Mouse (Mus musculus): ENCODE data around the gene Iqcf3.
"Not testable (repeated sequence)": the region's sequence is repeated elsewhere in the genome, so short reads cannot be mapped to it uniquely, and the experiment has no call there.

The Iqcf3 gene

GRCm38 (mm10) chr9:106561531-106561930, at the start of gene Iqcf3:
TSS of gene Iqcf3 (minus strand) at chr9:106561631.
- no peak for DNase-seq (ENCODE audit: extremely low spot score, low spot score)

DNA sequence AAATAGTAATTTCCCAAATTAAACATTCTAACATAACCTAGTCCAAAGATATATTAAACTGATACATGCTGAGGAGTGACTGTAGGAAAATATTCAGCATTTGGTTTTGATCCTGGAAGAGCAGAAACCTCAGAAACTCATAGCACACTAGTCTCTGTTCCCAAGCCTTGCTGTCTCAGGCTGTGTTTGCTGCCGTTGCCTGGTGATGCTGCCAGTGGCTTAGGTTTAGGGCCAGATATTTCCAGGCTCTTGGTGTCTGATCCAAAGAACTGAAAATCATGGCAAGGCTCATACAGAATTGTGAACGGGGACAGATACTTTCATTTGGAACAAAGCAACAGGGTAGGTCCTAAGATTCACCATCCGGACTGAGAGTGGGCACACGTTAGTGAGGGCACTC, 49.3 kb upstream of the Iqcf3 start:
- DNase-seq (ENCODE audit: extremely low spot score, low spot score) = no peak

DNA sequence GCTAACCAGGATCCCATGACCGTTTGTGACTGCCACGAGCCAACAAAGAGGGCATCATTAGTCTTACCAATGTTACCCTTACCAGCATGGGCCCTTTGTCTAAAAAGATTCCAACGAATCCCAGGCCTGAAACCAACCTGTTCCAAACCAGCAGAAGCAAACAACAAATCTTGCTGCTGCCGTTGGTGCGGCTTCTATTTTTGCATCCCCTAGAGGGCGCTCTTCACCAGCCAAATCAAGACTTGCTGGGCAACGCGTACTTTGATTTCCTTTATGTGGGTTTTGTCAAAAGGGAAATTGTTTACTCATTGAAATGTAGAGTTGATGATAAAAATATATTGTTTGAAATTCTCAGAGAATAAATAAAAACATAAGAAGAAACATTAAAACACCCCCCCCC, 39.1 kb upstream of the Iqcf3 start:
- peak; percentile 43 for DNase-seq (ENCODE audit: extremely low spot score, low spot score)

GRCm38 (mm10) chr9:106598466-106598865, 37.0 kb upstream of the Iqcf3 start:
- DNase-seq (ENCODE audit: extremely low spot score, low spot score) = no peak

GRCm38 (mm10) chr9:106595836-106596235, 34.4 kb upstream of the Iqcf3 start:
- no peak for DNase-seq (ENCODE audit: extremely low spot score, low spot score)

GRCm38 (mm10) chr9:106595402-106595801, 34.0 kb upstream of the Iqcf3 start:
- not testable (repeated sequence) for DNase-seq (ENCODE audit: extremely low spot score, low spot score)

GRCm38 (mm10) chr9:106592158-106592557, 30.7 kb upstream of the Iqcf3 start:
- DNase-seq (ENCODE audit: extremely low spot score, low spot score) = no peak

GRCm38 (mm10) chr9:106582552-106582951, 21.1 kb upstream of the Iqcf3 start:
- DNase-seq (ENCODE audit: extremely low spot score, low spot score) = no peak

GRCm38 (mm10) chr9:106580016-106580415, 18.6 kb upstream of the Iqcf3 start:
- no peak for DNase-seq (ENCODE audit: extremely low spot score, low spot score)

DNA sequence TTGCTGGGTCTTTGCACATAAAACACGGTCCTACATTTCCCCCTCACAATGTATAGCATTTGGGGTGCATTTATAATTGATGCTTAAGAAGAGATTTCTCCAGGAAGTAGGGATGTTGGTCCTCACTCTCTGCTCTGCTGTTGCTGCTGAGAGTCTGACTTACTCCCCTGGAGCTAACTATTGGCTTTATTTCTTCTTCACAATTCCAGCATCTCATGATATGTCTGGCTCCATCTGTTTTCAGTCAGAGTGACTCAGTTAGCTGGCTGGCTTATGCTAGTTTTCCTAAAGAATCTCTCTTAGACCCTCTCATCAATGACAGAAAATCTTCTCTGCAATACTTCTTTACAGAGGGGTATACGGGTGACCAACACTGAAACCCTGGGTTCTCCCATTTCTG, 14.7 kb upstream of the Iqcf3 start:
- DNase-seq (ENCODE audit: extremely low spot score, low spot score) = no peak

- DNase-seq (ENCODE audit: extremely low spot score, low spot score) = no peak
Observed at GRCm38 (mm10) chr9:106573366-106573765, 11.9 kb upstream of the Iqcf3 start.

DNA sequence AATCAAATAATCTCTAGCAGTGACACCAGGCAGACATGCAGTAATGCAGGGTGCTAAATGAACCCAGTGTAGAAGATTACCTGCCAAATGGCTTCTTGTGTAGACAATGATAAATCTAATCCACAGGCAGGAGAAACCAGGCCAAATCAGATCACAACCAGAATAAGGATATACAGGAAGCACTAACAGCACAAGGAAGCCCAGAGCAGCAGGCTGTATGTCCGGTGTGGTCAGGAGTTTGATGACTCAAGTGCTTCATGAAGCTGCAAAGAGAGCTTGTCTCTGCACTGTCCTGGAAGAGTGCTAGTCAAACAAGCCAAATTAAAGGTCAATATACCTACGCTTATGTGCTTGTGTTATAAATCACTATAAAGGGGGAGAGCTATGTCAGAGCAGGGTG, 10.8 kb upstream of the Iqcf3 start:
- DNase-seq (ENCODE audit: extremely low spot score, low spot score) = no peak

GRCm38 (mm10) chr9:106570896-106571295, 9.5 kb upstream of the Iqcf3 start, which contains the start of gene Iqcf4:
TSS of gene Iqcf4 (minus strand) at chr9:106570996.
- no peak for DNase-seq (ENCODE audit: extremely low spot score, low spot score)

GRCm38 (mm10) chr9:106566437-106566836, 5.0 kb upstream of the Iqcf3 start:
- no peak for DNase-seq (ENCODE audit: extremely low spot score, low spot score)

DNA sequence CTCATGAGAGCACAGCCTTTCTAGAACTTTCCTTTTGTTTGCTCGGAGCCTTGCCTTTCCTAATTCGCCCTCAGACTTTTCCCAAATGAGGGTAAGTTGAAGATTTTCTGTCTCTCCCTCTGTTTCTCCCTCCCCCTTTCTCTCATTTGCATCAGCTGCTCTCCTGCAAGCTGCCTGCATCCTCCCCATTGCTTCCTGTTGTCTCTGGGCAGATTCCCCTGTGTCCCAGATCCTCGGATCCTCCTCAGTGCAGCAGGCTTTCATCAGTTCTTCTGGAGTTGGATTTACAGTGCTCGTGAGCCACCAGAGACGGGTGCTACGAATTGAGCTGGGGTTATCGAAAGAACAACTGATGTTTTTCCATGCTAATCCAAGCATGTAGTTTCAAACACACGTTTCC, 2.6 kb upstream of the Iqcf3 start:
- no peak for DNase-seq (ENCODE audit: extremely low spot score, low spot score)

GRCm38 (mm10) chr9:106562291-106562690, 860 bp upstream of the Iqcf3 start:
- DNase-seq (ENCODE audit: extremely low spot score, low spot score) = no peak

- DNase-seq (ENCODE audit: extremely low spot score, low spot score) = no peak
Observed at GRCm38 (mm10) chr9:106534975-106535374, 26.5 kb downstream of the Iqcf3 start.

- no peak for DNase-seq (ENCODE audit: extremely low spot score, low spot score)
Observed at GRCm38 (mm10) chr9:106534296-106534695, 27.1 kb downstream of the Iqcf3 start.

- DNase-seq (ENCODE audit: extremely low spot score, low spot score) = peak; percentile 22
Observed at GRCm38 (mm10) chr9:106531833-106532232, 29.6 kb downstream of the Iqcf3 start.

- DNase-seq (ENCODE audit: extremely low spot score, low spot score) = no peak
Observed at GRCm38 (mm10) chr9:106519909-106520308, 41.5 kb downstream of the Iqcf3 start.

DNA sequence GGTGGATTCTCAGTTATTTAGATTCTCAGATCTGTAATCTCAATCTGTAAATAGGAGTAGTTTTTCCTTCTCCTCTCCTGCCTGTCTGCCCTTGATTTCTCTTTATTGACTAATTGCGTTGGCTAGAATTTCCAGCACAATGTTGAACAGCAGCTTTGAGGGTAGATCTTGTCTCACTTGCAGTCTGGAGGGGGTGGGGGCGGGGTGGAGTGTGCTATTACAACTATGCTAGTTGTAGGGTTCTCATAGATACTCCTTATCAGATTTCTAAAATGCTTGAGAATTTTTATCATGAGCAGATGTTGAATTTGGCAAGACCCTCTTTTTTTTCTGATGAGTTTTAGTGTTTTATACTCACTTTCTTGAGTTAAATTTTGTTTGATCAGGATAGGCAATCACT, 42.0 kb downstream of the Iqcf3 start:
- DNase-seq (ENCODE audit: extremely low spot score, low spot score) = no peak

DNA sequence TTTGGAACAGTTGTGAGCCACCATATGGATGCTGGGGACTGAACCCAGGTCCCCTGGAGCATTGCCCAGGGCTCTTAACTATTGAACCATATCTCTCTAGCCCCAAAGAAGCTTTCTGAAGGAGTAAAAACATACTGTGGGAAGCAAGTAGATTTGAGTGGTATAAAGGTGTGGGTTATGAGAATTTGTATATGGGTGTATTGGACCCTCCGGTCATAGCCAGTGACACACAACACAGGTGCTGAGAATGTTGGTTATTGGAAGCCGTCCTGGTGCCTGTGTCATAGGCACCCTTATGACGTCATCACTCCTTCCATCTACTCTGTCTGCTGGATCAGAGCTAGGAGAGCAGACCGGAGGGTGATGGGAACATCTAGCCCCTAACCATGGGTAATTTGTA, 47.2 kb downstream of the Iqcf3 start, which contains the start of gene Iqcf5:
Gene Iqcf5, plus strand, starts transcription at position 301 of the 400 bp plus-strand sequence.
- no peak for DNase-seq (ENCODE audit: extremely low spot score, low spot score)

DNA sequence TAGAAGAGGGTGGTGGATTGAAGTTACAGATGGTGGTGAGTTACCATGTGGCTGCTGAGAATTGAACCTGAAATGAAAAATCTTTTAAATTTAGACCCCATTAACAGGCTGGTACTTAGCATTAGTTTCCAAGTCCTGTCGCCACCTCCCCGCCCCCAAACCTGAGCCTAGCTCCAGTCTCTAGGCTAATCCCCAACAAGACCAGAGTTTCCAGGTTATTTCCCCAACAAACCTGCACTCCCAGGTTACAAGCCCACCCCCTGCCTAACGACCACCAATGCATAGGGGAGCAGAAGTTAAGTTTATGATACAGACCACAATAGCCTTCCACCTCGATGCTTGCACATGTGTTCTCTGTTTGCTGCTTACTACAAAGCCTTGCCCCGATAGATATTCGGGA, 47.9 kb downstream of the Iqcf3 start:
- no peak for DNase-seq (ENCODE audit: extremely low spot score, low spot score)
